ENCODE assay signal across 28 mouse cellular contexts in genomic region chr5:18013196-18013595, GRCm38 (mm10). TPM values are rescaled to one million over a fixed set of nuclear protein-coding genes. Genes with fewer than 3 reads are reported as not detected.
A peak's percentile ranks its signal among the peaks of the same experiment; 100 is the strongest.
DNase-seq lines count a peak whose midpoint lies in the region; ATAC-seq and TF ChIP-seq lines count a peak whose summit lies in the region.
"Had no signal": no experiment of that assay in that cellular context is flagged by ENCODE, and none has a peak within 500 bp of the region (broad histone marks: within the 10 kb centered on the region; RNA-seq: fewer than 3 reads in every experiment).

No protein-coding gene starts in this region.

- DNase-seq in A20 (ENCODE audit: low read depth, low spot score) (peak; percentile 87), MEL (ENCODE audit: low read depth, low spot score) (peak; percentile 20)
- no peak for DNase-seq in adrenal gland, adult 2 months
- DNase-seq in ovary, postnatal 36 days (ENCODE audit: low spot score) = no peak
- no peak for DNase-seq in layer of hippocampus, adult 11-12 months (ENCODE audit: low spot score)
- DNase-seq in T-cell, adult 2 months (ENCODE audit: low spot score) = no peak
- DNase-seq: adrenal gland, adult 8-10 months; cerebellum, adult 18-20 months; cerebellum, adult 9-11 months; cerebellum, postnatal 36 days; forebrain, postnatal 0 days; gastrocnemius, adult 2 months; gastrocnemius, postnatal 25 days; heart, adult 18-20 months; heart, postnatal 14 days had no signal

- H3K27ac ChIP-seq in MEL (ENCODE audit: control insufficient read depth, low read depth, low read length) = no peak overlapping the region
- H3K27ac ChIP-seq: embryonic facial prominence, embryonic 10.5 days; forebrain, embryonic 13.5 days; gastrocnemius, adult 2 months; heart, embryonic 15.5 days; hindbrain, embryonic 10.5 days; hindbrain, embryonic 14.5 days; intestine, embryonic 15.5 days had no signal

- peaks cover 0 to 7% of the 10 kb centered on the region in 2 experiments; a peak in 2 of 4 replicates for H3K36me3 ChIP-seq in MEL (ENCODE audit: control insufficient read depth in 1 of 2, insufficient read depth in 2 of 2, low read length in 2 of 2)
- H3K36me3 ChIP-seq: embryonic facial prominence, embryonic 10.5 days; G1E; heart, embryonic 15.5 days; hindbrain, embryonic 10.5 days; intestine, embryonic 15.5 days had no signal

- no peak for TF ChIP-seq RAD21 in MEL (IDR thresholded peaks at IDR 0.05; ENCODE audit: low read depth, low read length)

- ATAC-seq in granulocyte monocyte progenitor cell, adult 5-6 weeks (replicated peaks; ENCODE audit: poor library complexity, severe bottlenecking) = peak; percentile 76
- ATAC-seq in megakaryocyte progenitor cell, adult 5-6 weeks (replicated peaks; ENCODE audit: poor library complexity) = peak; percentile 77
- ATAC-seq: forebrain, embryonic 13.5 days; forebrain, postnatal 0 days; intestine, embryonic 15.5 days; Patski had no signal

- peaks cover 0 to 3% of the 10 kb centered on the region in 2 experiments; a peak in 2 of 4 replicates for H3K4me1 ChIP-seq in MEL (ENCODE audit: control insufficient read depth in 1 of 2, insufficient read depth in 2 of 2, low read length in 2 of 2)
- H3K4me1 ChIP-seq: embryonic facial prominence, embryonic 10.5 days; forebrain, embryonic 13.5 days; hindbrain, embryonic 10.5 days; intestine, embryonic 15.5 days had no signal

- no peaks in the 10 kb centered on the region for H3K79me2 ChIP-seq in MEL (ENCODE audit: control insufficient read depth, insufficient read depth, low read length, poor library complexity)

- no peak for TF ChIP-seq POLR2A in MEL (IDR thresholded peaks at IDR 0.05; ENCODE audit: control insufficient read depth in 1 of 2, insufficient read depth in 1 of 2, low read depth in 1 of 2, low read length in 2 of 2, poor library complexity in 1 of 2)

- TF ChIP-seq CTCF in MEL (IDR thresholded peaks at IDR 0.05 in 2 of 3, conservative IDR thresholded peaks at IDR 0.05 in 1 of 3; ENCODE audit: control insufficient read depth in 1 of 3, insufficient read depth in 1 of 3, low read depth in 2 of 3, low read length in 3 of 3, poor library complexity in 1 of 3, severe bottlenecking in 1 of 3) = no peak

- no peak overlapping the region for H3K9ac ChIP-seq in MEL (ENCODE audit: control insufficient read depth, low read depth, low read length, poor library complexity, severe bottlenecking)
- H3K9ac ChIP-seq: forebrain, embryonic 13.5 days; forebrain, postnatal 0 days; heart, embryonic 15.5 days; hindbrain, embryonic 14.5 days; intestine, embryonic 15.5 days had no signal

- H3K27me3 ChIP-seq in MEL (ENCODE audit: control insufficient read depth in 1 of 2, insufficient read depth in 2 of 2, low read length in 2 of 2) = no peaks in the 10 kb centered on the region
- H3K27me3 ChIP-seq: forebrain, embryonic 13.5 days; heart, embryonic 15.5 days; intestine, embryonic 15.5 days had no signal

- no peak overlapping the region for H3K4me3 ChIP-seq in MEL (ENCODE audit: control insufficient read depth in 1 of 2, insufficient read depth in 1 of 2, low read depth in 2 of 2, low read length in 2 of 2)
- H3K4me3 ChIP-seq: embryonic facial prominence, embryonic 10.5 days; forebrain, embryonic 13.5 days; gastrocnemius, adult 2 months; heart, embryonic 15.5 days; hindbrain, embryonic 10.5 days; intestine, embryonic 15.5 days had no signal

- H3K9me3 ChIP-seq in MEL (replicated peaks; ENCODE audit: insufficient read depth, low read length) = no peaks in the 10 kb centered on the region
- H3K9me3 ChIP-seq: embryonic facial prominence, embryonic 10.5 days; forebrain, embryonic 13.5 days; G1E; heart, embryonic 15.5 days; hindbrain, embryonic 10.5 days; intestine, embryonic 15.5 days had no signal

- peak; percentile 46 to 59; a peak in 3 of 4 replicates for TF ChIP-seq EP300 in MEL (IDR thresholded peaks at IDR 0.05; ENCODE audit: low read depth in 1 of 2, low read length in 2 of 2)

TF ChIP-seq in MEL, 35 proteins besides CTCF, POLR2A, EP300 and RAD21:
- peak; percentile 64 for TF ChIP-seq ETS1 (IDR thresholded peaks at IDR 0.05; ENCODE audit: low read depth, low read length)
- peak; percentile 72 for TF ChIP-seq TCF12 (IDR thresholded peaks at IDR 0.05; ENCODE audit: low read depth, low read length)
- TF ChIP-seq RCOR1 (IDR thresholded peaks at IDR 0.05; ENCODE audit: low read depth, low read length) = 0 out of 2 replicates have a peak, but pooled peaks have one; percentile 25
- TF ChIP-seq NRF1 (IDR thresholded peaks at IDR 0.05; ENCODE audit: insufficient read depth, low read depth, low read length, poor library complexity, severe bottlenecking) = no peak
- peak; percentile 50 for TF ChIP-seq ZNF384 (IDR thresholded peaks at IDR 0.05; ENCODE audit: low read depth, low read length)
- no peak for TF ChIP-seq ZKSCAN1 (IDR thresholded peaks at IDR 0.05; ENCODE audit: low read depth, low read length)

RNA-seq across cellular contexts. Expression of gene Gnat3, which starts 50.8 kb away (rescaled TPM):
- total RNA-seq in MEL (2012; rRNA removed) = not detected in 2 replicates
- polyA plus RNA-seq in MEL (2012; ENCODE audit: insufficient read depth in 1 of 2, insufficient read length in 2 of 2, low read depth in 1 of 2, low replicate concordance in 2 of 2, missing spikeins in 1 of 2) = not detected
- total RNA-seq in granulocyte monocyte progenitor cell, adult 5-6 weeks (2014; fragmentation: Nextera tagmentation) = not detected in 2 replicates
- not detected in 2 replicates for total RNA-seq in granulocyte monocyte progenitor cell, adult 5-6 weeks (2017)
- not detected in 2 replicates for total RNA-seq in megakaryocyte progenitor cell, adult 5-6 weeks (2015)
- not detected in 2 replicates for total RNA-seq in megakaryocyte progenitor cell, adult 5-6 weeks (2017)
- under 1 TPM in 1 of 2 experiments, not detected in 1; 0.28 TPM for total RNA-seq in adrenal gland, adult 2 months (2021)
- not detected in 2 replicates for polyA plus RNA-seq in adrenal gland, adult 2 months (2012; rRNA removed)
- total RNA-seq: adrenal gland, adult 8-10 months; adrenal gland, postnatal 4 days; forebrain, postnatal 0 days had no signal
- polyA plus RNA-seq: embryonic facial prominence, embryonic 14.5 days; forebrain, embryonic 13.5 days; forebrain, postnatal 0 days; G1E; heart, embryonic 11.5 days; heart, embryonic 15.5 days; hindbrain, embryonic 14.5 days; intestine, embryonic 15.5 days; Patski had no signal

Comparison
In these comparisons a context has a peak if more than half of its experiments do, and no peak if none do; other contexts are left out.
1. DNase-seq: peak in A20 (single experiment) and MEL (single experiment); none in adrenal gland, adult 2 months (single experiment), ovary, postnatal 36 days (single experiment), layer of hippocampus, adult 11-12 months (single experiment) and T-cell, adult 2 months (single experiment).